Mouse (Mus musculus) heart, postnatal 0 days (tissue): ENCODE results near the gene Pdlim7.

Source experiments
- CTCF ChIP-seq: IDR thresholded peaks from 2 replicates; pipeline ENCODE4 v1.5.1; 2016; ENCODE audit warnings: antibody characterized with exemption, control low read depth, low read depth
- EP300 ChIP-seq: IDR thresholded peaks from 2 replicates; pipeline ENCODE4 v1.6.1; 2016; ENCODE audit warnings: antibody characterized with exemption, low read depth

DNA sequence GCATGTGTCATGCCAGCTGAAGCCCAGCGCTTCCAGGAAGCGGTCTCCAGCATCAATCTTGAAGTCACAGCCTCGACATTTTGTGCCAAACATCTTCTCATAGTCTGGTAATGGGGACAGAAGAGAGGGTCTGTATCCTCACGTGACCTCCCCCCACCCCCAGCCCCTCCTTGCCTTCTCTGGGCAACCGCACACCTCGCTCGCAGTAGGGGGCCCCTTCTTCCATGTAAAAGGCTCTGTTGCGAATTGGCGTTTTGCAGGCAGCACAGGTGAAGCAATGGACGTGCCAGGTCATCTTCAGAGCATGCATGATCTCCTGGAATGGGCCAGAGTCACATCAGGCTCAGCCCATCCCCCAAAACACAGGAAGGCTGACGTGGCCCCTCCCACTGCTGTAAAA, 14.6 kb downstream of the Pdlim7 start:
- TF ChIP-seq CTCF (no peak), EP300 (no peak)
